Mouse (Mus musculus) stomach, postnatal 0 days (tissue): ENCODE data around the gene Me3.

Source experiments
- CTCF ChIP-seq: IDR thresholded peaks from 2 replicates; pipeline ENCODE4 v1.5.1; 2016; ENCODE audit warnings: antibody characterized with exemption, low read depth, mild to moderate bottlenecking, moderate library complexity
- EP300 ChIP-seq: optimal IDR thresholded peaks from 2 replicates; pipeline ENCODE3; 2016; ENCODE audit warnings: antibody characterized with exemption

GRCm38 (mm10) chr7:89726712-89727111 is 94.5 kb downstream of the Me3 start:
- TF ChIP-seq CTCF, result no peak
- no peak for TF ChIP-seq EP300
